Mouse (Mus musculus) MN1 (cell line): ENCODE data around the gene Megf11.
A peak's percentile ranks its signal among the peaks of the same experiment; 100 is the strongest.

Source experiments
- DNase-seq: peaks from one replicate; pipeline ENCODE4 v3.0.0-alpha.2; 2016; ENCODE audit warnings: low spot score

Gene Megf11

GRCm38 (mm10) chr9:64520747-64521283 lies 135.4 kb downstream of the Megf11 start:
- no peak for DNase-seq

- no peak for DNase-seq
These were observed 138.0 kb downstream of the Megf11 start for GRCm38 (mm10) chr9:64523264-64524045.

- DNase-seq, result peak; percentile 28
These were observed 142.6 kb downstream of the Megf11 start for GRCm38 (mm10) chr9:64528061-64528460.

GRCm38 (mm10) chr9:64528595-64528994 lies 143.2 kb downstream of the Megf11 start:
- peak; percentile 48 for DNase-seq

- DNase-seq, result no peak
These were observed 146.5 kb downstream of the Megf11 start for GRCm38 (mm10) chr9:64531935-64532334.

GRCm38 (mm10) chr9:64532711-64533242 lies 147.4 kb downstream of the Megf11 start:
- DNase-seq, result peak; percentile 24

GRCm38 (mm10) chr9:64533488-64534119 lies 148.2 kb downstream of the Megf11 start:
- peak; percentile 71 for DNase-seq

- no peak for DNase-seq
These were observed 148.9 kb downstream of the Megf11 start for GRCm38 (mm10) chr9:64534313-64534712.

GRCm38 (mm10) chr9:64534856-64535539 lies 149.6 kb downstream of the Megf11 start:
- DNase-seq, result no peak

- no peak for DNase-seq
These were observed 152.4 kb downstream of the Megf11 start for GRCm38 (mm10) chr9:64537821-64538220.

- DNase-seq, result no peak
These were observed 156.8 kb downstream of the Megf11 start for GRCm38 (mm10) chr9:64542246-64542645.

GRCm38 (mm10) chr9:64543125-64543524 lies 157.7 kb downstream of the Megf11 start:
- no peak for DNase-seq

GRCm38 (mm10) chr9:64546344-64546991 lies 161.0 kb downstream of the Megf11 start:
- no peak for DNase-seq

GRCm38 (mm10) chr9:64548332-64548731 lies 162.9 kb downstream of the Megf11 start:
- no peak for DNase-seq

- peak; percentile 17 for DNase-seq
These were observed 165.9 kb downstream of the Megf11 start for GRCm38 (mm10) chr9:64551307-64551706.

GRCm38 (mm10) chr9:64552046-64552445 lies 166.6 kb downstream of the Megf11 start:
- no peak for DNase-seq

GRCm38 (mm10) chr9:64553441-64553840 lies 168.0 kb downstream of the Megf11 start:
- DNase-seq, result no peak

- no peak for DNase-seq
These were observed 170.2 kb downstream of the Megf11 start for GRCm38 (mm10) chr9:64555620-64556019.

GRCm38 (mm10) chr9:64557110-64557745 lies 171.8 kb downstream of the Megf11 start:
- DNase-seq, result no peak

- DNase-seq, result no peak
These were observed 172.6 kb downstream of the Megf11 start for GRCm38 (mm10) chr9:64557846-64558530.

GRCm38 (mm10) chr9:64564315-64564767 lies 178.9 kb downstream of the Megf11 start:
- DNase-seq, result peak; percentile 56
